Mouse (Mus musculus) forebrain, embryonic 13.5 days (tissue): ENCODE data around the gene Cacna2d1. TPM values are rescaled to one million over a fixed set of nuclear protein-coding genes. Genes with fewer than 3 reads are reported as not detected.

Experiments used
- ATAC-seq: fragments of 200-750 bp; cut with Nextera tagmentation; 2 replicates; pipeline ENCODE4 v1.8.0; 2017
- H3K27ac ChIP-seq: fragments of 300-500 bp; sonication (generic); 2 replicates; pipeline ENCODE4 v1.5.1; 2015; ENCODE audit warnings: inconsistent platforms, mild to moderate bottlenecking, moderate library complexity
- H3K27me3 ChIP-seq: fragments of 300-500 bp; sonication (generic); 2 replicates; pipeline ENCODE4 v1.6.1; 2015; ENCODE audit warnings: mild to moderate bottlenecking, inconsistent platforms
- H3K36me3 ChIP-seq: fragments of 300-500 bp; sonication (generic); 2 replicates; pipeline ENCODE4 v1.6.1; 2015; ENCODE audit warnings: mild to moderate bottlenecking, inconsistent platforms; ENCODE audit not compliant: poor library complexity, severe bottlenecking
- H3K4me1 ChIP-seq: fragments of 300-500 bp; sonication (generic); 2 replicates; pipeline ENCODE4 v1.6.1; 2015; ENCODE audit warnings: inconsistent platforms
- H3K4me2 ChIP-seq: fragments of 300-500 bp; sonication (generic); 2 replicates; pipeline ENCODE4 v1.6.1; 2015; ENCODE audit warnings: inconsistent platforms, mild to moderate bottlenecking, moderate library complexity
- H3K4me3 ChIP-seq: fragments of 300-500 bp; sonication (generic); 2 replicates; pipeline ENCODE4 v1.5.1; 2015; ENCODE audit warnings: mild to moderate bottlenecking, inconsistent platforms
- H3K9ac ChIP-seq: fragments of 300-500 bp; sonication (generic); 2 replicates; pipeline ENCODE4 v1.6.1; 2015; ENCODE audit warnings: mild to moderate bottlenecking, inconsistent platforms
- H3K9me3 ChIP-seq: fragments of 300-500 bp; sonication (generic); replicated peaks from 2 replicates; pipeline ENCODE4 v1.6.1; 2016; ENCODE audit warnings: inconsistent platforms
- WGBS: fragments of 180-500 bp; shearing (Covaris S2); methylation state at CpG from one replicate; pipeline ENCODE4 v1.1.7; 2015; 5-methylcytosine and 5-hydroxymethylcytosine counted together
- polyA plus RNA-seq: library from polyadenylated mRNA; unstranded; fragments of >200 nt; fragmentation: Nextera tagmentation; extraction: Ambion mirVana; gene quantifications from 2 replicates; pipeline ENCODE4 v1.2.1, GENCODE M21; 2015

Cacna2d1 gene
- polyA plus RNA-seq, 1 experiment from 2014 or later = 30.9 TPM

GRCm38 (mm10) chr5:15985901-15986300 lies 51.4 kb downstream of the Cacna2d1 start:
- no peak overlapping the region for H3K4me3 ChIP-seq
- H3K9ac ChIP-seq = no peak overlapping the region
- H3K9me3 ChIP-seq = no peaks in the 10 kb centered on the region
- no peak overlapping the region for H3K27ac ChIP-seq
- WGBS = 4% methylated on average over 4 of the region's 4 CpGs
- H3K36me3 ChIP-seq = no peaks in the 10 kb centered on the region
- H3K4me1 ChIP-seq = peaks cover 24% of the 10 kb centered on the region
- peaks cover 58% of the 10 kb centered on the region for H3K27me3 ChIP-seq
- no peak overlapping the region for H3K4me2 ChIP-seq
- ATAC-seq = peak; percentile 90

DNA sequence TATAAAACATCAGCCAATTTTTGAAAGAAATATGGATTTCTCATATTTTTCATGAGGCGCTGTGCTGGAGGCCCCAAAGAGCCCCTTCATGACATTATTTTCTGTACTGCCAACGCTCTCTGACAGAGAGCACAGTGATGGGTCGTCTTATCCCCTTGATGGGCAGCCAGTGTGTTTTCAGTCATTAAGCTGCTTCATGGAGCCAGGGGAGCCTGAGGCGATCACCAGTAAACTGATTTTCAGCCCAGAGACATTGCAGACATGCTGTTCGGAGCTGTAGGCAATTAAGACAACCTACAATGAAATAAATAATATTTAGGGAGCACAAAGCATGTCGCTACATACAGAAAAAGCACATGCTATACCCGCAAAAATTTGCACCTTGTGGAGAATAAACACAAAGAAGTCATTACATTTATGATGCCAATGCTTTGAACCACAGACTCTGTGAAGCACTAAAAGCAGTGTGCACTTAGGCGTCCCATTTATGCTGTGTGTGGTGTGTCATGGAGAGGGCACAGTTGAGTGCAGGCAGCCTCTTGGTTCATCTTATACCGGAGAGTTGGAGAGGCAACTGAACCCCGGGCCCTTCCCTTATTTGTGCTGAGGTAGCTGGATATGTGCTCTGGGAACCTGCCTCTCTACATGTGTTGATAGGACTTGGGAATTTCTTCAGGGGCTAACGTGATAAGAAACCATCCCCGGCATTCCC lies 57.1 kb downstream of the Cacna2d1 start:
- H3K27me3 ChIP-seq = peaks cover 36% of the 10 kb centered on the region
- no peaks in the 10 kb centered on the region for H3K36me3 ChIP-seq
- ATAC-seq = peak; percentile 50
- no peaks in the 10 kb centered on the region for H3K9me3 ChIP-seq
- peak overlapping the region; percentile 68 for H3K27ac ChIP-seq
- WGBS = 41% methylated on average over 12 of the region's 12 CpGs
- H3K4me2 ChIP-seq = peak overlapping the region; percentile 27
- H3K4me1 ChIP-seq = peaks cover 22% of the 10 kb centered on the region
- H3K9ac ChIP-seq = no peak overlapping the region
- H3K4me3 ChIP-seq = no peak overlapping the region

DNA sequence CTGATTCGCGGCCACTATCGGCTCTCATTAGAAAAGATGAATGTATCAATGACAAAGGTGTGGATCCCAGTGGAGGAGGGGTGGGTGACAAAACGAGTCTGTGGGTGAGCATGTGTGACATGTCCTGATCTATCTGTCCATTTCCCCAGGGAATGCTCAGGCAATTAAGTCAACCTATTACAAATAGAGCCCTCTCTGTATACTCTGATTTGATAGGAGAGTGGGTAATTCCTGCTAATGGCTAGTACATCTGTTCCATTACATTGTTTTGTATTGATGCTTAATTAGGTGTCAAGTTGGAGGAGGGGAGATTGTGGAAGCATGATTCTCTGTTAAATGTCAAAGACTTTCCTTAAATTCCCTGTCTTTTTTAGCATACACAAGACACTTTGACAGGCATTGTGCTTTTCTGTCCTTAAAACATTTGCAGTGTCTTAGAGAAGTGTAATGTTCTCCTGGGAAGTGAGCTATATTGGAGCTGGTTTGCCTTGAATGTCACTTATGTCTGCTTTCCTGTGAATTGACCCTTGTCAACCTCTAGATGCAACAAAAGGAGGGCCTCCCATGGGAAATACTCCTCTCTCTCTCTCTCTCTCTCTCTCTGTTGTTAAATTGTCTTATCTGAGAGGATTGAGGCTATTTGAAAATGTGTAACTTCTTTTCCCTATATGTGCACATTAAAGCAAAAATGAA lies 58.9 kb downstream of the Cacna2d1 start:
- Histone ChIP-seq H3K4me2 (no peak overlapping the region), H3K4me1 (peaks cover 27% of the 10 kb centered on the region), H3K36me3 (no peaks in the 10 kb centered on the region), H3K27ac (peak overlapping the region; percentile 51; the same call in 1 of the 2 replicates), H3K27me3 (peaks cover 28% of the 10 kb centered on the region), H3K9me3 (no peaks in the 10 kb centered on the region), H3K4me3 (no peak overlapping the region), H3K9ac (no peak overlapping the region)
- ATAC-seq = peak; percentile 71
- whole genome bisulfite sequencing = 16% methylated on average over 4 of the region's 4 CpGs

DNA sequence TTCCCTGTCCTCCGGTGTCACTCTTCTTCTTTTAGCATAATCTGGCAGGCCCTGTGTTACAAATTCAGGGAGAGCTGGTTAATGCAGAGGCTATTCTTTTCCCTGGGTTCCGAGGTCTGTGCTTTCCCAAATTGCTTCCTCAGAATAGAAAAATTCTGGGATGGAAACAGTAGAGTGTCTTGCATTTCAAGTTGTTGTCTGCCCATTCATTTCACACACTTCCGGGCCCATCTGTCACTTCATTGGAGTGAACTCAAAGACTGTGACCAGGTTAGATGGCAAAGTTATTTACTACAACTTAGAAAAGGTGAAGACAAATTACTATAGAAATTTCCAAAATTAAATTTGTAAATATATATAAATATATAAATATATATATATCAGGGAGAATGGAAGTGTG lies 62.7 kb downstream of the Cacna2d1 start:
- H3K4me3 ChIP-seq = no peak overlapping the region
- no peak overlapping the region for H3K9ac ChIP-seq
- WGBS = 74% methylated on average over 3 of the region's 3 CpGs
- peaks cover 15% of the 10 kb centered on the region for H3K4me1 ChIP-seq
- no peaks in the 10 kb centered on the region for H3K36me3 ChIP-seq
- H3K27me3 ChIP-seq = peaks cover 17% of the 10 kb centered on the region
- H3K9me3 ChIP-seq = no peaks in the 10 kb centered on the region
- no peak overlapping the region for H3K27ac ChIP-seq
- ATAC-seq = no peak
- H3K4me2 ChIP-seq = no peak overlapping the region

GRCm38 (mm10) chr5:15997769-15998168 lies 63.3 kb downstream of the Cacna2d1 start:
- Histone ChIP-seq H3K27me3 (peaks cover 17% of the 10 kb centered on the region), H3K9ac (no peak overlapping the region)
- WGBS = 95% methylated on average over 1 of the region's 1 CpGs

DNA sequence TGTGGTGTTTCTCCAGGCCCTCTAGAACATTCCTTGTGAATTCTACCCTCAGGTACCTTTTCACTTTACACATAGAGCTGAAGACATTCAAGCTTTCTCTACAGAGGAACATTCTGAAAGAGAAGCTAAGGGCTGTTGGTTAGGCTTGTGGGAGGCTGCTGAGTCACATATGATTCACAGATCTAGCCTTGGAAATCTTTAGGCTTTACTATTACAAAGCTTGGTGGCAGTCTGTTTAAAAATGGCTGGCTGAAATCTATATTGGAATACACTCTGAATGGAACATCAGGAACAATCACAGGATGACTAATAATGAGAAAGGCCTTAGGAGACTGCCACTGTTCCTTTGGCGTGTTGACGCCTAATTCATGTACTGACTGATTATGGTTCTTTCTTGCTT lies 66.4 kb downstream of the Cacna2d1 start:
- Histone ChIP-seq H3K27ac (no peak overlapping the region), H3K4me3 (no peak overlapping the region), H3K36me3 (no peaks in the 10 kb centered on the region), H3K4me1 (peaks cover 37% of the 10 kb centered on the region), H3K4me2 (no peak overlapping the region), H3K9me3 (no peaks in the 10 kb centered on the region), H3K9ac (no peak overlapping the region), H3K27me3 (peaks cover 13% of the 10 kb centered on the region)
- WGBS = 77% methylated on average over 2 of the region's 2 CpGs
- no peak for ATAC-seq

More at GRCm38 (mm10) chr5:15997769-15998168, 63.3 kb downstream of the Cacna2d1 start:
- H3K4me1 ChIP-seq = peaks cover 21% of the 10 kb centered on the region
- ATAC-seq = no peak
- H3K4me3 ChIP-seq = no peak overlapping the region
- H3K9me3 ChIP-seq = no peaks in the 10 kb centered on the region
- H3K36me3 ChIP-seq = no peaks in the 10 kb centered on the region
- H3K4me2 ChIP-seq = no peak overlapping the region
- no peak overlapping the region for H3K27ac ChIP-seq

DNA sequence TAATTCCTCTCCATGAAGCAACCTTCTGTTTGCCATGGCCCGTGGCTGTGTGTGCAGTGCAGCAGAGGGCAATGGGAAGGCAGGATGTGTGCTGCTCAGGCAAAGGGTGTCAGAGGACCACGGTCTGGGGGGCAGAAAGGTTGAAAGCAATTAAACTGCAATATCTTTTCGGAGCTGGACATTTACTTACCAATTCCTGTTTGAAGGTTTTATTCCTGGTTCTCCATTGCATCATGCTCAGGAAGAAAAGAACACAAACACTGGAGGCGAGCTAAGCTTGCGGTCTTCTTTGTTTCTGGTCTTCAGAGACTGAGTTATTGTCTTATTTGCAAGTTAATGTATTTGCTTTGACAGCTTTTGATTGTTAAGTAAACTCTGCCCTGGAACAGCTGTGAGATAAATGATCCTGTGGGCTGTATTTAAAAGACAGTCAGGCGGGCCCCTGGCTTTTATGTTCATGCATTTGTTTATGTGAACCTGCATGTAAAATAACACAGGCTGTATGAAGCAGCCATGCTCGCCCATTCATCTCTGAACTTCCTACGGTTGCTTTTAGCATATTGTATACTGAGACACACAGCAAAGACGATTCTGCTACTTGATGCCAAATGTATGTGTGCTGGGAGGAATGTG lies 68.1 kb downstream of the Cacna2d1 start:
- peaks cover 12% of the 10 kb centered on the region; the same call in 1 of the 2 replicates for H3K27me3 ChIP-seq
- H3K9me3 ChIP-seq = no peaks in the 10 kb centered on the region
- H3K36me3 ChIP-seq = no peaks in the 10 kb centered on the region
- WGBS = 5% methylated on average over 9 of the region's 9 CpGs
- ATAC-seq = peak; percentile 75
- H3K9ac ChIP-seq = no peak overlapping the region
- H3K4me3 ChIP-seq = no peak overlapping the region
- peaks cover 32% of the 10 kb centered on the region for H3K4me1 ChIP-seq
- H3K4me2 ChIP-seq = peak overlapping the region; percentile 21
- peak overlapping the region; percentile 69 for H3K27ac ChIP-seq

DNA sequence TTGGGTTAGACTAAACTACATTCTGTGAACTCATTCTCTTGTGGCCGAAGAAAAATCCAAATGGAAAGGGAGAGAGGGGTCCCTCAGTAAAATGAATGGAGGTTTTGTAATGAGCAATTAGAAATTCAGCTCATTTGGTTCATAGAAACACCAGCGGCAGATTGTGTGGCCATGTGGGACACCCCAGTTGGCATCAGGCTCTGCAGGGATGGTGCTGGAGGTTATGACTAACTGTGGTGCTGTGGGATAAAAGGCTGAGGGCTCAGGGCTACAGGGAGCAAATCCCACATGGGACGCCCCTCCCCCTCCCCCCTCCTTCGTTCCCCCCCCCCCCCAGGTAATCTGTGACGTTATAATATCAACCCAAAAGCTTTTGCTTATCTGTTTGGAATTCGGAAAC lies 69.8 kb downstream of the Cacna2d1 start:
- H3K4me2 ChIP-seq = 0 out of 2 replicates have a peak overlapping the region, but pooled peaks have one; percentile 10
- peak overlapping the region; percentile 89 for H3K27ac ChIP-seq

GRCm38 (mm10) chr5:16006964-16007363 lies 72.5 kb downstream of the Cacna2d1 start:
- no peak for ATAC-seq
- 91% methylated on average over 6 of the region's 6 CpGs for WGBS
- Histone ChIP-seq H3K27me3 (no peaks in the 10 kb centered on the region), H3K27ac (no peak overlapping the region), H3K36me3 (no peaks in the 10 kb centered on the region), H3K9ac (no peak overlapping the region), H3K4me3 (no peak overlapping the region), H3K4me2 (no peak overlapping the region), H3K4me1 (peaks cover 29% of the 10 kb centered on the region), H3K9me3 (no peaks in the 10 kb centered on the region)

More for the DNA sequence above, 69.8 kb downstream of the Cacna2d1 start:
- peak; percentile 88 for ATAC-seq
- no peak overlapping the region for H3K4me3 ChIP-seq
- peaks cover 7% of the 10 kb centered on the region; the same call in 1 of the 2 replicates for H3K27me3 ChIP-seq
- no peak overlapping the region for H3K9ac ChIP-seq
- H3K36me3 ChIP-seq = no peaks in the 10 kb centered on the region
- peaks cover 29% of the 10 kb centered on the region for H3K4me1 ChIP-seq
- H3K9me3 ChIP-seq = no peaks in the 10 kb centered on the region
- 43% methylated on average over 5 of the region's 6 CpGs for WGBS

GRCm38 (mm10) chr5:16013649-16014048 lies 79.2 kb downstream of the Cacna2d1 start:
- no peaks in the 10 kb centered on the region for H3K36me3 ChIP-seq
- no peaks in the 10 kb centered on the region for H3K27me3 ChIP-seq
- no peak overlapping the region for H3K27ac ChIP-seq
- H3K4me1 ChIP-seq = no peaks in the 10 kb centered on the region; the same call in 1 of the 2 replicates
- no peaks in the 10 kb centered on the region for H3K9me3 ChIP-seq
- H3K4me2 ChIP-seq = no peak overlapping the region
- 80% methylated on average over 2 of the region's 2 CpGs for WGBS
- no peak overlapping the region for H3K4me3 ChIP-seq
- ATAC-seq = no peak
- no peak overlapping the region for H3K9ac ChIP-seq

GRCm38 (mm10) chr5:16014392-16014791 lies 79.9 kb downstream of the Cacna2d1 start:
- ATAC-seq = no peak
- Histone ChIP-seq H3K4me1 (no peaks in the 10 kb centered on the region; the same call in 1 of the 2 replicates), H3K4me3 (no peak overlapping the region), H3K27me3 (no peaks in the 10 kb centered on the region), H3K9ac (no peak overlapping the region), H3K27ac (no peak overlapping the region), H3K9me3 (no peaks in the 10 kb centered on the region), H3K36me3 (no peaks in the 10 kb centered on the region), H3K4me2 (no peak overlapping the region)
- WGBS = 66% methylated on average over 2 of the region's 2 CpGs
